In genomic region chr13:53095222-53095621, GRCm38 (mm10) we compare ENCODE assay signal across 11 mouse cellular contexts.
DNase-seq lines count a peak whose midpoint lies in the region; TF ChIP-seq lines count a peak whose summit lies in the region.
"Had no signal": no experiment of that assay in that cellular context is flagged by ENCODE, and none has a peak within 500 bp of the region (broad histone marks: within the 10 kb centered on the region; RNA-seq: fewer than 3 reads in every experiment).

No protein-coding gene starts in this region.

- TF ChIP-seq POLR2A in heart, adult 2 months (IDR thresholded peaks at IDR 0.05; ENCODE audit: insufficient read depth, low read depth, low read length), result no peak
- no peak for TF ChIP-seq POLR2A in brain, embryonic 14.5 days (IDR thresholded peaks at IDR 0.05; ENCODE audit: borderline replicate concordance, extremely low read depth, insufficient read depth, insufficient read length, poor library complexity, severe bottlenecking)

- H3K4me3 ChIP-seq in heart, adult 2 months, result no peak overlapping the region
- H3K4me3 ChIP-seq in layer of hippocampus, adult 2 months, result no peak overlapping the region
- no peak overlapping the region for H3K4me3 ChIP-seq in limb, embryonic 10.5 days

- intact Hi-C loops in heart, adult 2 months (cut with DNase I), result loop anchor here (5.0 kb wide), 2 partner anchors 98 to 113 kb away; partner anchors contain the start of gene Nfil3

- 64% methylated on average over 17 of the region's 17 CpGs for WGBS in heart, adult 2 months
- WGBS in limb, embryonic 10.5 days, result 49% methylated on average over 17 of the region's 17 CpGs

- no peaks in the 10 kb centered on the region for H3K36me3 ChIP-seq in heart, adult 2 months (ENCODE audit: control insufficient read depth, insufficient read depth, low read length)
- H3K36me3 ChIP-seq in limb, embryonic 10.5 days, result no peaks in the 10 kb centered on the region

- peak; percentile 55 for TF ChIP-seq CTCF in heart, adult 2 months (IDR thresholded peaks at IDR 0.05)
- peak; percentile 55 for TF ChIP-seq CTCF in layer of hippocampus, adult 2 months (conservative IDR thresholded peaks at IDR 0.05)
- TF ChIP-seq CTCF in brain, embryonic 14.5 days (IDR thresholded peaks at IDR 0.05; ENCODE audit: borderline replicate concordance, extremely low read depth, insufficient read depth, insufficient read length), result 0 out of 2 replicates have a peak, but pooled peaks have one; percentile 19

- H3K27ac ChIP-seq in heart, adult 2 months, result no peak overlapping the region
- no peak overlapping the region for H3K27ac ChIP-seq in layer of hippocampus, adult 2 months
- H3K27ac ChIP-seq in limb, embryonic 10.5 days, result no peak overlapping the region

- H3K9ac ChIP-seq in heart, adult 2 months (ENCODE audit: low read depth, low read length), result no peak overlapping the region

- no peak for DNase-seq in heart, adult 2 months
- DNase-seq in heart, adult 18-20 months, result no peak
- no peak for DNase-seq in layer of hippocampus, adult 2 months (ENCODE audit: low spot score in 2 of 2)
- DNase-seq in layer of hippocampus, postnatal 36 days, result no peak
- DNase-seq in brain, embryonic 14.5 days (ENCODE audit: low read depth), result peak; percentile 21
- peak; percentile 66 for DNase-seq in limb, embryonic 10.5 days (ENCODE audit: low spot score)
- DNase-seq in MN1 (ENCODE audit: low spot score), result no peak
- no peak for DNase-seq in cerebellum, adult 18-20 months
- DNase-seq: cerebellum, postnatal 14 days; heart, adult 11 months; lung, postnatal 10 days had no signal

- no peaks in the 10 kb centered on the region for H3K79me2 ChIP-seq in heart, adult 2 months (replicated peaks; ENCODE audit: control insufficient read depth, insufficient read depth, low read length)

- TF ChIP-seq EP300 in heart, adult 2 months (IDR thresholded peaks at IDR 0.05; ENCODE audit: insufficient read depth, low read depth, low read length), result no peak

- H3K27me3 ChIP-seq in heart, adult 2 months (ENCODE audit: control insufficient read depth, insufficient read depth, low read length), result no peaks in the 10 kb centered on the region
- H3K27me3 ChIP-seq in limb, embryonic 10.5 days (ENCODE audit: low read depth, poor library complexity, severe bottlenecking), result peaks cover 7% of the 10 kb centered on the region

- no peaks in the 10 kb centered on the region for H3K9me3 ChIP-seq in limb, embryonic 10.5 days (replicated peaks)

- no peaks in the 10 kb centered on the region for H3K4me1 ChIP-seq in heart, adult 2 months (ENCODE audit: control insufficient read depth, insufficient read depth, low read length)
- H3K4me1 ChIP-seq in limb, embryonic 10.5 days, result peaks cover 14% of the 10 kb centered on the region

Comparison
In these comparisons a context has a peak if more than half of its experiments do, and no peak if none do; other contexts are left out.
1. DNase-seq: peak in brain, embryonic 14.5 days (single experiment) and limb, embryonic 10.5 days (single experiment); none in heart, adult 2 months (0 of 2), heart, adult 18-20 months (0 of 2), layer of hippocampus, adult 2 months (0 of 2), layer of hippocampus, postnatal 36 days (0 of 2), MN1 (single experiment) and cerebellum, adult 18-20 months (0 of 2).
2. Peak in every context shown above with its lines, with median percentiles within 50 percentile points of each other: CTCF ChIP-seq.